Mouse (Mus musculus) ES-Bruce4 (cell line): Measurements from ENCODE around the gene Tmem50b. TPM values are rescaled to one million over a fixed set of nuclear protein-coding genes. Genes with fewer than 3 reads are reported as not detected.

Experiments
- H3K27ac ChIP-seq: 2 replicates; pipeline ENCODE4 v1.5.1; 2012; ENCODE audit warnings: low read length, inconsistent platforms; ENCODE audit not compliant: insufficient read depth
- H3K27me3 ChIP-seq: 2 replicates; pipeline ENCODE4 v1.6.1; 2012; ENCODE audit warnings: mild to moderate bottlenecking, low read length, inconsistent platforms; ENCODE audit not compliant: control insufficient read depth, poor library complexity, insufficient read depth, severe bottlenecking
- H3K36me3 ChIP-seq: 2 replicates; pipeline ENCODE4 v1.6.1; 2012; ENCODE audit warnings: inconsistent platforms, mild to moderate bottlenecking, low read length, moderate library complexity; ENCODE audit not compliant: control insufficient read depth, poor library complexity, insufficient read depth, severe bottlenecking
- H3K4me1 ChIP-seq: one replicate; pipeline ENCODE4 v1.8.1; 2011; ENCODE audit warnings: low read length; ENCODE audit not compliant: control insufficient read depth, insufficient read depth
- H3K4me3 ChIP-seq: 2 replicates; pipeline ENCODE4 v1.5.1; 2011; ENCODE audit warnings: low read depth, mild to moderate bottlenecking, low read length
- H3K9ac ChIP-seq: 2 replicates; pipeline ENCODE4 v1.6.1; 2012; ENCODE audit warnings: low read depth, mild to moderate bottlenecking, inconsistent platforms; ENCODE audit not compliant: poor library complexity, severe bottlenecking
- H3K9me3 ChIP-seq: replicated peaks from 2 replicates; pipeline ENCODE4 v1.6.1; 2012; ENCODE audit warnings: mild to moderate bottlenecking, low read length, inconsistent platforms; ENCODE audit not compliant: control insufficient read depth, poor library complexity, insufficient read depth, severe bottlenecking
- CTCF ChIP-seq: IDR thresholded peaks from one replicate; pipeline ENCODE4 v1.8.1; 2011; ENCODE audit warnings: low read depth, low read length
- EP300 ChIP-seq: IDR thresholded peaks from 2 replicates; pipeline ENCODE4 v1.6.1; 2011; ENCODE audit warnings: low read depth, low read length; ENCODE audit not compliant: insufficient read depth
- POLR2A ChIP-seq: IDR thresholded peaks from one replicate; pipeline ENCODE4 v1.8.1; 2011; ENCODE audit warnings: low read length; ENCODE audit not compliant: insufficient read depth
- polyA plus RNA-seq: library from polyadenylated mRNA; stranded (reverse); fragments of >200 nt; gene quantifications from 2 replicates; pipeline ENCODE4 v1.2.4, GENCODE M21; 2011; ENCODE audit warnings: low read depth; ENCODE audit not compliant: missing spikeins, insufficient read depth, insufficient read length

Gene Tmem50b
- polyA plus RNA-seq, 1 experiment, result 30.9 TPM

- Histone ChIP-seq H3K27me3 (no peaks in the 10 kb centered on the region), H3K4me3 (no peak overlapping the region), H3K9ac (no peak overlapping the region), H3K4me1 (no peaks in the 10 kb centered on the region), H3K27ac (no peak overlapping the region), H3K36me3 (no peaks in the 10 kb centered on the region), H3K9me3 (no peaks in the 10 kb centered on the region)
- TF ChIP-seq EP300, result no peak
- TF ChIP-seq POLR2A, result no peak
- TF ChIP-seq CTCF, result no peak
Measured at GRCm38 (mm10) chr16:91537065-91537464, 60.5 kb downstream of the Tmem50b start.

DNA sequence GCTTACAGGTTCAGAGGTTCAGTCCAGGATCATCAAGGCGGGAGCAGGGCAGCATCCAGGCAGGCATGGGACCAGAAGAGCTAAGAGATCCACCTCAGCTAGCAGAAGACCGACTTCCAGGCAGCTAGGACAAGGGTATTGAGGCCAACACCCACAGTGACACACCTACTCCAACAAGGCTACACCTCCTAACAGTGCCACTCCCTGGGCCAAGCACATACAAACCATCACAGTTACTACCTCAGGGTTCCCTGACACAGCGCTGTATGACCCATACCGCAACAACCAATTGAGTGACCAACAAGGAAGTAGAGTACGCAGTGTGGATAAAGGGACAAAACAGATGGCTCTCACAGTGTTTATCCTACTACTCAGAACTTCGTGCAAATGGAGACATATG, 61.2 kb downstream of the Tmem50b start:
- Histone ChIP-seq H3K4me1 (no peaks in the 10 kb centered on the region), H3K27me3 (no peaks in the 10 kb centered on the region), H3K9ac (no peak overlapping the region), H3K36me3 (no peaks in the 10 kb centered on the region), H3K27ac (no peak overlapping the region), H3K4me3 (no peak overlapping the region), H3K9me3 (no peaks in the 10 kb centered on the region)
- no peak for TF ChIP-seq EP300

GRCm38 (mm10) chr16:91534888-91535287, 62.7 kb downstream of the Tmem50b start:
- Histone ChIP-seq H3K36me3 (no peaks in the 10 kb centered on the region), H3K4me3 (no peak overlapping the region), H3K9ac (no peak overlapping the region), H3K9me3 (no peaks in the 10 kb centered on the region), H3K27ac (no peak overlapping the region), H3K4me1 (no peaks in the 10 kb centered on the region), H3K27me3 (no peaks in the 10 kb centered on the region)
- TF ChIP-seq CTCF, result no peak
- TF ChIP-seq POLR2A, result no peak
- no peak for TF ChIP-seq EP300

GRCm38 (mm10) chr16:91534477-91534876, 63.1 kb downstream of the Tmem50b start:
- H3K36me3 ChIP-seq, result no peaks in the 10 kb centered on the region
- H3K4me1 ChIP-seq, result no peaks in the 10 kb centered on the region
- no peak overlapping the region for H3K9ac ChIP-seq
- H3K27me3 ChIP-seq, result no peaks in the 10 kb centered on the region
- H3K9me3 ChIP-seq, result no peaks in the 10 kb centered on the region
- H3K27ac ChIP-seq, result no peak overlapping the region
- no peak overlapping the region for H3K4me3 ChIP-seq
- TF ChIP-seq EP300 (no peak), POLR2A (no peak), CTCF (no peak)

DNA sequence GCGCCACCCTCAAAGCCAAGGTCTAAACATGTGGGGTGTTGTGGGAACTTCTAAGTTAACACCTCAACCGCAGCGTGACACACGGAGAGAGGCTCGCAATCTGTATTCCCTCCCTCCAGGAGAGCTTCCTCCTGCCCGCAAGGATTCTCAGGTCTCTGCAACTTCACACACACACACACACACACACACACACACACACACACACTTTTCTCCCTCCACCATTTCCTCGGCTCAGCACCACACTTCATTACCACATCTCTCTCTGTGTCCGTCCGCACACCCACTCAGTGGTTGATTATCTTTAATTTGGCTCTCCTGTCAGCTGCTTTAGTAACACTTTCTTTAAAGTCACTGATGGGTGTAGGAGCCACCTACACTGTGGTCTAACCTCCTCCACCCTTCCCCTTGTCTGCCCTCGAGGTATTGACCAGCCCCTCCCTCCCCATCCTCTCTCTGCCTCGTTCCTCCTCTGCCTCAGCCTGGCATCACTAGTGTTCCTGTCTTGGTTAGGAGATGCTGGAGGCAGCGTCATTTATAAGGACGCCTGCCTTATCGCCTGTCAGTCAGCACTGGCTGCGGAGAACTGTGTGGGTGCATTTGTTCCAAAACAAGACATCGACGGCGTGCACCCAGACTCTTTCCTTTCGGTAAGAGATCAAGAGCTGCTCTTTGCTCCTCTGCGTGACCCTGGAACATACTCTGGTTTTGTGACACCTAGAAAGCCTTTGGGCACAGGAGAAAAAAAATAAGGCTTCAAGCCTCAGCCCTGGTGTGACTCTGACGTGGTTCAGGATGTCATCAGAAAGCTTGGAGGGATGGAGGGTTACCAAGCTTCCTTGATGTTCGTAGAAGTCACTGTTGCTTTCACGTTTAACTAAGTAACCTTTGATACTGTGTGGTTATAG, 64.3 kb downstream of the Tmem50b start:
- H3K9me3 ChIP-seq, result no peaks in the 10 kb centered on the region
- no peaks in the 10 kb centered on the region for H3K4me1 ChIP-seq
- TF ChIP-seq POLR2A (no peak), CTCF (no peak), EP300 (no peak)
- no peaks in the 10 kb centered on the region for H3K36me3 ChIP-seq
- no peaks in the 10 kb centered on the region for H3K27me3 ChIP-seq
- no peak overlapping the region for H3K27ac ChIP-seq
- H3K9ac ChIP-seq, result no peak overlapping the region
- H3K4me3 ChIP-seq, result no peak overlapping the region

GRCm38 (mm10) chr16:91532429-91532828, 65.2 kb downstream of the Tmem50b start:
- TF ChIP-seq POLR2A (no peak), CTCF (no peak), EP300 (no peak)
- Histone ChIP-seq H3K9ac (no peak overlapping the region), H3K4me1 (no peaks in the 10 kb centered on the region), H3K9me3 (no peaks in the 10 kb centered on the region), H3K36me3 (no peaks in the 10 kb centered on the region), H3K4me3 (no peak overlapping the region), H3K27ac (no peak overlapping the region), H3K27me3 (no peaks in the 10 kb centered on the region)
